Mouse (Mus musculus) midbrain, embryonic 14.5 days (tissue): ENCODE results near the gene Myof. TPM values are rescaled to one million over a fixed set of nuclear protein-coding genes. Genes with fewer than 3 reads are reported as not detected.

Experiments
- ATAC-seq: fragments of 200-750 bp; cut with Nextera tagmentation; 2 replicates; pipeline ENCODE4 v1.8.0; 2017; ENCODE audit warnings: moderate number of reproducible peaks, moderate library complexity; ENCODE audit not compliant: low FRiP score, low TSS enrichment
- DNase-seq: peaks from one replicate; pipeline ENCODE4 v3.0.0-alpha.2; 2015
- H3K27ac ChIP-seq: fragments of 300-500 bp; sonication (generic); replicated peaks from 2 replicates; pipeline ENCODE4 v1.5.1; 2014; ENCODE audit warnings: mild to moderate bottlenecking, low read depth, low read length, moderate library complexity
- H3K27me3 ChIP-seq: fragments of 300-500 bp; sonication (generic); 2 replicates; pipeline ENCODE4 v1.6.1; 2014; ENCODE audit warnings: low read length, control low read depth, mixed read lengths; ENCODE audit not compliant: control insufficient read depth, insufficient read depth
- H3K36me3 ChIP-seq: fragments of 300-500 bp; sonication (generic); 2 replicates; pipeline ENCODE4 v1.6.1; 2014; ENCODE audit warnings: low read length, control low read depth; ENCODE audit not compliant: control insufficient read depth, insufficient read depth
- H3K4me1 ChIP-seq: fragments of 300-500 bp; sonication (generic); 2 replicates; pipeline ENCODE4 v1.6.1; 2014; ENCODE audit warnings: mild to moderate bottlenecking, antibody characterized with exemption, low read length, control low read depth; ENCODE audit not compliant: control insufficient read depth, insufficient read depth
- H3K4me2 ChIP-seq: fragments of 300-500 bp; sonication (generic); 2 replicates; pipeline ENCODE4 v1.6.1; 2014; ENCODE audit warnings: mild to moderate bottlenecking, low read length, moderate library complexity
- H3K4me3 ChIP-seq: fragments of 300-500 bp; sonication (generic); replicated peaks from 2 replicates; pipeline ENCODE4 v1.5.1; 2014; ENCODE audit warnings: low read depth, low read length
- H3K9ac ChIP-seq: fragments of 300-500 bp; sonication (generic); replicated peaks from 2 replicates; pipeline ENCODE4 v1.6.1; 2014; ENCODE audit warnings: mild to moderate bottlenecking, low read length, moderate library complexity
- H3K9me3 ChIP-seq: fragments of 300-500 bp; sonication (generic); 2 replicates; pipeline ENCODE4 v1.6.1; 2016; ENCODE audit warnings: low read length, control low read depth, mixed read lengths; ENCODE audit not compliant: control insufficient read depth
- WGBS: fragments of 180-500 bp; shearing (Covaris S2); extraction: QIAGEN DNeasy Blood & Tissue Kit; methylation state at CpG from one replicate; pipeline ENCODE4 v1.1.7; 2014; 5-methylcytosine and 5-hydroxymethylcytosine counted together
- polyA plus RNA-seq: library from polyadenylated mRNA; unstranded; fragments of >200 nt; fragmentation: Nextera tagmentation; extraction: Ambion mirVana; gene quantifications from 2 replicates; pipeline ENCODE4 v1.2.1, GENCODE M21; 2014

Gene Myof
- polyA plus RNA-seq, 1 experiment from 2014 or later, result 1.1 TPM

GRCm38 (mm10) chr19:38076251-38076650 is 32.9 kb upstream of the Myof start:
- H3K9ac ChIP-seq, result no peak overlapping the region
- H3K9me3 ChIP-seq, result no peaks in the 10 kb centered on the region
- no peak overlapping the region for H3K4me2 ChIP-seq
- no peaks in the 10 kb centered on the region for H3K4me1 ChIP-seq
- ATAC-seq (no peak), DNase-seq (peak; percentile 14)
- no peak overlapping the region for H3K4me3 ChIP-seq
- H3K27me3 ChIP-seq, result no peaks in the 10 kb centered on the region
- H3K27ac ChIP-seq, result no peak overlapping the region
- 0 out of 2 replicates have a peak, but pooled peaks cover 16% of the 10 kb centered on the region for H3K36me3 ChIP-seq
- 78% methylated on average over 2 of the region's 2 CpGs for WGBS

- Histone ChIP-seq H3K4me2 (no peak overlapping the region), H3K4me3 (no peak overlapping the region), H3K4me1 (no peaks in the 10 kb centered on the region), H3K9me3 (no peaks in the 10 kb centered on the region), H3K27me3 (no peaks in the 10 kb centered on the region), H3K36me3 (0 out of 2 replicates have a peak, but pooled peaks cover 23% of the 10 kb centered on the region), H3K27ac (no peak overlapping the region), H3K9ac (no peak overlapping the region)
- ATAC-seq (no peak), DNase-seq (no peak)
- WGBS, result 86% methylated on average over 11 of the region's 11 CpGs
Measured at GRCm38 (mm10) chr19:38075051-38075450, 31.7 kb upstream of the Myof start.

GRCm38 (mm10) chr19:38073226-38073625 is 29.8 kb upstream of the Myof start:
- 95% methylated on average over 5 of the region's 5 CpGs for WGBS

GRCm38 (mm10) chr19:38064051-38064450 is 20.7 kb upstream of the Myof start:
- WGBS, result 100% methylated on average over 1 of the region's 1 CpGs
- H3K4me2 ChIP-seq, result no peak overlapping the region

More at GRCm38 (mm10) chr19:38073226-38073625, 29.8 kb upstream of the Myof start:
- Histone ChIP-seq H3K4me2 (no peak overlapping the region), H3K9me3 (no peaks in the 10 kb centered on the region), H3K27me3 (no peaks in the 10 kb centered on the region), H3K9ac (no peak overlapping the region), H3K36me3 (0 out of 2 replicates have a peak, but pooled peaks cover 23% of the 10 kb centered on the region), H3K27ac (no peak overlapping the region), H3K4me1 (no peaks in the 10 kb centered on the region), H3K4me3 (no peak overlapping the region)
- ATAC-seq, result no peak
- DNase-seq, result no peak

GRCm38 (mm10) chr19:38063201-38063600 is 19.8 kb upstream of the Myof start:
- Histone ChIP-seq H3K36me3 (peaks cover 3% of the 10 kb centered on the region; the same call in 1 of the 2 replicates), H3K27me3 (no peaks in the 10 kb centered on the region), H3K27ac (no peak overlapping the region), H3K9ac (no peak overlapping the region), H3K4me2 (no peak overlapping the region), H3K4me3 (no peak overlapping the region), H3K4me1 (no peaks in the 10 kb centered on the region), H3K9me3 (no peaks in the 10 kb centered on the region)
- 95% methylated on average over 3 of the region's 3 CpGs for WGBS
- ATAC-seq, result no peak
- DNase-seq, result no peak

More at GRCm38 (mm10) chr19:38064051-38064450, 20.7 kb upstream of the Myof start:
- Histone ChIP-seq H3K36me3 (peaks cover 3% of the 10 kb centered on the region; the same call in 1 of the 2 replicates), H3K4me3 (no peak overlapping the region), H3K9ac (no peak overlapping the region), H3K4me1 (no peaks in the 10 kb centered on the region), H3K27me3 (no peaks in the 10 kb centered on the region), H3K27ac (no peak overlapping the region), H3K9me3 (no peaks in the 10 kb centered on the region)
- no peak for ATAC-seq
- no peak for DNase-seq

- DNase-seq (no peak), ATAC-seq (no peak)
- H3K9me3 ChIP-seq, result no peaks in the 10 kb centered on the region
- H3K27me3 ChIP-seq, result no peaks in the 10 kb centered on the region
- H3K36me3 ChIP-seq, result 0 out of 2 replicates have a peak, but pooled peaks cover 3% of the 10 kb centered on the region
- H3K4me3 ChIP-seq, result no peak overlapping the region
- H3K27ac ChIP-seq, result no peak overlapping the region
- H3K9ac ChIP-seq, result no peak overlapping the region
- H3K4me1 ChIP-seq, result peaks cover 10% of the 10 kb centered on the region; the same call in 1 of the 2 replicates
- no peak overlapping the region for H3K4me2 ChIP-seq
- WGBS, result 83% methylated on average over 8 of the region's 8 CpGs
Measured at GRCm38 (mm10) chr19:38056931-38057330, 13.6 kb upstream of the Myof start.

- H3K27me3 ChIP-seq, result no peaks in the 10 kb centered on the region
- no peak overlapping the region for H3K27ac ChIP-seq
- 43% methylated on average over 3 of the region's 3 CpGs for WGBS
- peak overlapping the region; percentile 85 for H3K4me2 ChIP-seq
- H3K9me3 ChIP-seq, result no peaks in the 10 kb centered on the region
- peak overlapping the region; percentile 60; the same call in 1 of the 2 replicates for H3K4me3 ChIP-seq
- H3K9ac ChIP-seq, result no peak overlapping the region
- peaks cover 10% of the 10 kb centered on the region; the same call in 1 of the 2 replicates for H3K4me1 ChIP-seq
- ATAC-seq (no peak), DNase-seq (no peak)
- 0 out of 2 replicates have a peak, but pooled peaks cover 3% of the 10 kb centered on the region for H3K36me3 ChIP-seq
Measured at GRCm38 (mm10) chr19:38056276-38056675, 12.9 kb upstream of the Myof start.

GRCm38 (mm10) chr19:38055798-38056197 is 12.4 kb upstream of the Myof start:
- no peaks in the 10 kb centered on the region for H3K27me3 ChIP-seq
- 0 out of 2 replicates have a peak, but pooled peaks cover 1% of the 10 kb centered on the region for H3K36me3 ChIP-seq
- DNase-seq (no peak), ATAC-seq (no peak)
- 22% methylated on average over 6 of the region's 6 CpGs for WGBS
- H3K4me1 ChIP-seq, result peaks cover 10% of the 10 kb centered on the region; the same call in 1 of the 2 replicates
- H3K9me3 ChIP-seq, result no peaks in the 10 kb centered on the region
- peak overlapping the region; percentile 85 for H3K4me2 ChIP-seq
- peak overlapping the region; percentile 60 for H3K4me3 ChIP-seq
- no peak overlapping the region for H3K9ac ChIP-seq
- H3K27ac ChIP-seq, result no peak overlapping the region

GRCm38 (mm10) chr19:38054720-38055192 is 11.4 kb upstream of the Myof start, which contains the start of gene Cep55:
Gene Cep55, plus strand, starts transcription at chr19:38055011.
- no peaks in the 10 kb centered on the region for H3K36me3 ChIP-seq
- H3K4me1 ChIP-seq, result peaks cover 10% of the 10 kb centered on the region; the same call in 1 of the 2 replicates
- H3K27me3 ChIP-seq, result no peaks in the 10 kb centered on the region
- WGBS, result under 1% methylated on average over 36 of the region's 36 CpGs
- peak; percentile 99 for DNase-seq
- H3K9ac ChIP-seq, result peak within 1 kb of the TSS; percentile 57
- peak; percentile 97 for ATAC-seq
- H3K4me3 ChIP-seq, result peak within 1 kb of the TSS; percentile 60
- no peaks in the 10 kb centered on the region for H3K9me3 ChIP-seq
- 0 out of 2 replicates have a peak within 1 kb of the TSS, but pooled peaks have one; percentile 38 for H3K27ac ChIP-seq
- peak within 1 kb of the TSS; percentile 85 for H3K4me2 ChIP-seq
